Mouse (Mus musculus) midbrain, embryonic 13.5 days (tissue): ENCODE results near the gene Bcap31. TPM values are rescaled to one million over a fixed set of nuclear protein-coding genes. Genes with fewer than 3 reads are reported as not detected.

Experiments
- ATAC-seq: fragments of 200-750 bp; cut with Nextera tagmentation; 2 replicates; pipeline ENCODE4 v1.8.0; 2017; ENCODE audit warnings: mild to moderate bottlenecking, moderate TSS enrichment, moderate library complexity
- H3K27ac ChIP-seq: fragments of 300-500 bp; sonication (generic); 2 replicates; pipeline ENCODE4 v1.5.1; 2015; ENCODE audit warnings: inconsistent platforms, mild to moderate bottlenecking, moderate library complexity
- H3K27me3 ChIP-seq: fragments of 300-500 bp; sonication (generic); 2 replicates; pipeline ENCODE4 v1.6.1; 2015; ENCODE audit warnings: mild to moderate bottlenecking, inconsistent platforms
- H3K36me3 ChIP-seq: fragments of 300-500 bp; sonication (generic); 2 replicates; pipeline ENCODE4 v1.6.1; 2015; ENCODE audit warnings: mild to moderate bottlenecking, inconsistent platforms
- H3K4me1 ChIP-seq: fragments of 300-500 bp; sonication (generic); replicated peaks from 2 replicates; pipeline ENCODE4 v1.6.1; 2015; ENCODE audit warnings: inconsistent platforms
- H3K4me2 ChIP-seq: fragments of 300-500 bp; sonication (generic); replicated peaks from 2 replicates; pipeline ENCODE4 v1.6.1; 2015; ENCODE audit warnings: moderate library complexity, mild to moderate bottlenecking, inconsistent platforms
- H3K4me3 ChIP-seq: fragments of 300-500 bp; sonication (generic); replicated peaks from 2 replicates; pipeline ENCODE4 v1.5.1; 2015; ENCODE audit warnings: mild to moderate bottlenecking, inconsistent platforms
- H3K9ac ChIP-seq: fragments of 300-500 bp; sonication (generic); replicated peaks from 2 replicates; pipeline ENCODE4 v1.6.1; 2015; ENCODE audit warnings: mild to moderate bottlenecking, inconsistent platforms
- H3K9me3 ChIP-seq: fragments of 300-500 bp; sonication (generic); 2 replicates; pipeline ENCODE4 v1.6.1; 2016; ENCODE audit warnings: mild to moderate bottlenecking, inconsistent platforms
- WGBS: fragments of 180-500 bp; shearing (Covaris S2); methylation state at CpG from one replicate; pipeline ENCODE4 v1.1.7; 2015; 5-methylcytosine and 5-hydroxymethylcytosine counted together
- polyA plus RNA-seq: library from polyadenylated mRNA; unstranded; fragments of >200 nt; fragmentation: Nextera tagmentation; extraction: Ambion mirVana; gene quantifications from 2 replicates; pipeline ENCODE4 v1.2.1, GENCODE M21; 2015

Gene Bcap31
- polyA plus RNA-seq, 1 experiment from 2014 or later: 118 TPM

DNA sequence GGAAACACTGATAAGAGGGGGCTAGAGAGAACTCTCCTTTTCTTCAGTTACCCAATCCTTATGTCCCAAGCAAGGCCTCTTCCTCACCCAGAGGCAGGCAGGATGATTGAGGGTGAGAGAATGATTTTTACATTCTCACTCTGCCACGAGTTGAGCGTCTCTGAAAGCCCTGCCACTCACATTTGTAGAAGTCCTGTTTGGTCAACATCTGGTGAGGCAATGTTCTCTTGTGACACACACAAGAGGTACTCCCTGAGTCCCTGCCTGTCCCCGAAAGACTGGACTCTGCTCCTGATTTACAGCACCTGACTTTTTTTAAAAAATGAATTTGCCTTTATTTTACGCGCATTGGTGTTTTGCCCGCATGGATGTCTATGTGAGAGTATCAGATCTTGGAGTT, 62.6 kb downstream of the Bcap31 start:
- Histone ChIP-seq H3K36me3 (no peaks in the 10 kb centered on the region), H3K9ac (no peak overlapping the region), H3K4me1 (peaks cover 4% of the 10 kb centered on the region), H3K4me3 (no peak overlapping the region), H3K4me2 (no peak overlapping the region), H3K27me3 (no peaks in the 10 kb centered on the region), H3K9me3 (no peaks in the 10 kb centered on the region), H3K27ac (no peak overlapping the region)
- ATAC-seq: no peak
- WGBS: 82% methylated on average over 6 of the region's 6 CpGs

DNA sequence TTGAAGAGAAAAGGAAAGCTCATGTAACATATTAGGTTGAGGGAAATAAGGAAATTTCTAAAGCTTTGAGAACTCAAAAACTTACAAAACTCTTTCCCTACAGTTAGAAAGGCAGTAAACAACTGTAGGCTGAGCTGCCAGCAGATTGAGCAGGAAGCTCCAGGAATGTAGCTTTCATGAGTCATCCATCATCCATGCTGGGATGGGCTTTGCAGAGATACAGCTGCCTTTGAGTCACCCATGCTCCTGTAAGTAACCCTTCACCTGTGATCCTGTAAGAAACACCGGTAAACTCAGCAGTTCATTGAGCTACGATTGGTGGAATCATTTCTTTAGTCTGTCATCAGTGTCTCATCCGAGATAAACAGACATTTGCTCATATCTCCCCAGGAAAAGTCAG, 65.1 kb downstream of the Bcap31 start:
- H3K4me3 ChIP-seq: no peak overlapping the region
- H3K27ac ChIP-seq: no peak overlapping the region
- H3K9ac ChIP-seq: no peak overlapping the region
- H3K9me3 ChIP-seq: no peaks in the 10 kb centered on the region
- H3K4me2 ChIP-seq: no peak overlapping the region
- H3K27me3 ChIP-seq: no peaks in the 10 kb centered on the region
- no peak for ATAC-seq
- H3K4me1 ChIP-seq: no peaks in the 10 kb centered on the region
- H3K36me3 ChIP-seq: no peaks in the 10 kb centered on the region
- WGBS: 82% methylated on average over 3 of the region's 3 CpGs

DNA sequence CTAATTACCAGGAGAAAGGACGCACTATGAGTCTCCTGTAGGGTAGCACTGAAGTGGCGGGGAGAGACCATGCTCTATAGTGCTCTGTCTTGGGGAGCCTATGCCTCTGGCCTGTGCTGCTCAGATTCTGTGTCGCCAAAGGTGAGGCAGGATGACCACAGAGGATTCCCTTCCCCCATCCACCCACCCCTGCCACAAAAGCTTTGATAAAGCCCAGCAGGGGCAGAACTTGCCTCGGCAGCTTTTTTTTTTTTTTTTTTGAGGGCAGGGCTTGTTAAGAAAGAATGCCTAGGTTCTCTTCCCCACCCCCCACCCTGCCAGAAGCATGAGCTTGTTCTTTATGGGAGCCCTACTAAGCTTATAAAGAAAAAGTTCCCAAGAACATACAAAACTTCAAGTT, 70.9 kb downstream of the Bcap31 start:
- no peak for ATAC-seq
- Histone ChIP-seq H3K9ac (no peak overlapping the region), H3K4me2 (no peak overlapping the region), H3K27me3 (peaks cover 13% of the 10 kb centered on the region), H3K36me3 (no peaks in the 10 kb centered on the region), H3K9me3 (no peaks in the 10 kb centered on the region), H3K4me3 (no peak overlapping the region), H3K4me1 (0 out of 2 replicates have a peak, but pooled peaks cover 1% of the 10 kb centered on the region), H3K27ac (no peak overlapping the region)
- 30% methylated on average over 4 of the region's 4 CpGs for whole genome bisulfite sequencing

DNA sequence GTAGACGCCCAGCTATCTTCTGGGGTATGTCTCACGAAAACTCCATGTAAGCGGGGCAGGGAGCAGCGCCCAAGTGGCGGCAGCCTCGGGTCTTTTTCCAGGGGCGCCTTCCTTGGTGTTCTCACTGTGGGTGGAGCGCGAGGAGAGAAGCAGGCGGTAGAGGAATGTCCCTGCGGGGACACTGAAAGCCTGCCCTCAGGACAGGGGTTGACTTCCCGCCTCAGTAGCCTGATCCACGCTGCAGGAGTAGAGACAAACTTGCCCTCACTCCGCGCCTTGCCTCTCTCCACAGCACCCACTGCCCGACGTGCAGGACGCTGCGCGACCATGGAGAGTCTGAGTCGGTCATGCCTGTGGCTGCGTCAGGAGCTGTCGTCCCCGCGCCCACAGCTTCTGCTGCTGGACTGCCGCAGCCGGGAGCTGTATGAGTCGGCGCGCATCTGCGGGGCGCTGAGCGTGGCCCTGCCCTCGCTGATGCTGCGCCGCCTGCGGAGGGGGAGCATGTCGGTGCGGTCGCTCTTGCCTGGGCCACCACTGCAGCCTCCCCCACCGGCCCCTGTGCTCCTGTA, 76.0 kb downstream of the Bcap31 start:
- H3K27me3 ChIP-seq: peaks cover 60% of the 10 kb centered on the region
- WGBS: 28% methylated on average over 41 of the region's 41 CpGs
- H3K9ac ChIP-seq: no peak overlapping the region
- peak overlapping the region; percentile 55 for H3K4me2 ChIP-seq
- no peak overlapping the region for H3K27ac ChIP-seq
- 0 out of 2 replicates have a peak, but pooled peaks have one; percentile 19 for ATAC-seq
- no peaks in the 10 kb centered on the region for H3K9me3 ChIP-seq
- no peaks in the 10 kb centered on the region for H3K36me3 ChIP-seq
- peak overlapping the region; percentile 30 for H3K4me3 ChIP-seq
- peaks cover 18% of the 10 kb centered on the region for H3K4me1 ChIP-seq

DNA sequence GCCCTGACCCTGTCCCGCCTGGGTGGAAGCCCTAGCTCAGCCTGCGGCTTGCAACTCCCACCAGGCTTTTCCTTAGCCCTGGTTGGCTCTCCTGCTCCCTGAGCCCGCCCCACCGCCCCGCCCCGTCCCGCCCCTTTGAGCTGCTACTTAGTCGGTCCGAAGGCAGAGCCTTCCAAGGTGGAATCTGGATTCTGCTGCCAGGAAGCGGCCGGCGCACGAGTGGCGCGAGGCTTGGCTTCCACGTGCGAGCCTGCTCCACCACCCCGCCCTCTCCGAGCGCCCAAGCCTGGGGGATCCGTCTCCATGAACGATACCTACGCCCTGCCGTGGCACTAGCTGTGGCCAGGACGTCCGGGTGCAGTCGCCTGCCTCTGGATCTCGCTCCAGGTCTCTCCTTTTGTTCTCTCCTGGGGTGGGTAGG, 76.7 kb downstream of the Bcap31 start, which contains the start of gene Dusp9:
Dusp9 (plus strand) TSS at position 165 of the 421 bp plus-strand sequence.
- ATAC-seq: peak; percentile 80
- H3K9ac ChIP-seq: no peak within 1 kb of the TSS

DNA sequence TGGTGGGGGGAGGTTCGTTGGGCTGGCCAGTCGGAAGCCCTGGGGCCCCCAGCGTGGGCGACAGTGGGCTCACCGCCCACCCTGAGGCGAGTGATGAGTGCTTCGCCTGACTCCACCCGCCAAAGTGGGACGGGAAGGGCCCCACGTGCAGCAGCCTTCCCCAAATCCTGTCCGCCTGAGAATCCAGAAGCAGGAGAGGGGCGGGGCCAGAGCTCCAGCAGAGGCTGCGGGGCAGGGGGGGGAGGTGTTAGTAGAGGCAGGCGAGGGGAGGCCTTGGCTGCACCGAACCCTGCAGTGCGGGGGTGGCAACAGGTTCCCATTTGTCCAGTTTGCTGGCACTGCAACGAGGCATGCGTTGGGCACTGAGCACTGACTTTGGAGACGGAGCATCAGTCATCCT, 78.6 kb downstream of the Bcap31 start:
- Histone ChIP-seq H3K27me3 (peaks cover 73% of the 10 kb centered on the region), H3K9me3 (no peaks in the 10 kb centered on the region)

More for the DNA sequence above, 76.7 kb downstream of the Bcap31 start, which contains the start of gene Dusp9:
- 32% methylated on average over 27 of the region's 28 CpGs for WGBS
- H3K27me3 ChIP-seq: peaks cover 67% of the 10 kb centered on the region
- no peaks in the 10 kb centered on the region for H3K36me3 ChIP-seq
- no peaks in the 10 kb centered on the region for H3K9me3 ChIP-seq
- peak within 1 kb of the TSS; percentile 55 for H3K4me2 ChIP-seq
- peaks cover 18% of the 10 kb centered on the region for H3K4me1 ChIP-seq
- H3K4me3 ChIP-seq: peak within 1 kb of the TSS; percentile 30
- H3K27ac ChIP-seq: no peak within 1 kb of the TSS

More for the DNA sequence above, 78.6 kb downstream of the Bcap31 start:
- 14% methylated on average over 19 of the region's 19 CpGs for WGBS
- Histone ChIP-seq H3K36me3 (no peaks in the 10 kb centered on the region), H3K4me1 (peaks cover 18% of the 10 kb centered on the region), H3K9ac (peak overlapping the region; percentile 32; the same call in 1 of the 2 replicates), H3K27ac (no peak overlapping the region), H3K4me2 (peak overlapping the region; percentile 60), H3K4me3 (peak overlapping the region; percentile 34)
- ATAC-seq: no peak

Other genes starting within 250 kb of the Bcap31 start
- gene Bgn, start 232.6 kb downstream of the Bcap31 start, polyA plus RNA-seq: 16.7 and 21.2 TPM in 2 replicates
- gene Atp2b3, start 213.1 kb downstream of the Bcap31 start, polyA plus RNA-seq: 2.6 and 2.8 TPM in 2 replicates
- 0.79 and 1.2 TPM in 2 replicates for gene Dusp9, start 76.8 kb downstream of the Bcap31 start, polyA plus RNA-seq
- gene Pnck, start 56.1 kb downstream of the Bcap31 start, polyA plus RNA-seq: 91.5 and 99.5 TPM in 2 replicates
- gene Slc6a8, start 43.0 kb downstream of the Bcap31 start, polyA plus RNA-seq: 6.3 and 6.4 TPM in 2 replicates
- gene Abcd1, start 422 bp upstream of the Bcap31 start, polyA plus RNA-seq: 9.6 and 11.8 TPM in 2 replicates
- gene Plxnb3, start 40.9 kb upstream of the Bcap31 start, polyA plus RNA-seq: 0.07 and 0.08 TPM in 2 replicates
- 1.3 and 1.4 TPM in 2 replicates for gene Srpk3, start 58.2 kb upstream of the Bcap31 start, polyA plus RNA-seq
- 225 and 228 TPM in 2 replicates for gene Idh3g, start 70.7 kb upstream of the Bcap31 start, polyA plus RNA-seq
- 133 and 139 TPM in 2 replicates for gene Ssr4, start 70.9 kb upstream of the Bcap31 start, polyA plus RNA-seq
- gene Pdzd4, start 108.8 kb upstream of the Bcap31 start, polyA plus RNA-seq: 4.3 and 4.7 TPM in 2 replicates
- 0.24 and 0.27 TPM in 2 replicates for gene Avpr2, start 175.9 kb upstream of the Bcap31 start, polyA plus RNA-seq
- gene L1cam, start 179.9 kb upstream of the Bcap31 start, polyA plus RNA-seq: 73.8 and 80.8 TPM in 2 replicates
- gene Arhgap4, start 205.7 kb upstream of the Bcap31 start, polyA plus RNA-seq: 2.8 and 2.9 TPM in 2 replicates
- gene Naa10, start 205.8 kb upstream of the Bcap31 start, polyA plus RNA-seq: 107 and 108 TPM in 2 replicates
- gene Renbp, start 214.7 kb upstream of the Bcap31 start, polyA plus RNA-seq: 10.5 and 12.3 TPM in 2 replicates